Mouse (Mus musculus): Measurements from ENCODE around the gene Heatr9. TPM values are rescaled to one million over a fixed set of nuclear protein-coding genes. Genes with fewer than 3 reads are reported as not detected.

The Heatr9 gene
- total and polyA plus RNA-seq, 2 experiments from 2014 or later: not detected

DNA sequence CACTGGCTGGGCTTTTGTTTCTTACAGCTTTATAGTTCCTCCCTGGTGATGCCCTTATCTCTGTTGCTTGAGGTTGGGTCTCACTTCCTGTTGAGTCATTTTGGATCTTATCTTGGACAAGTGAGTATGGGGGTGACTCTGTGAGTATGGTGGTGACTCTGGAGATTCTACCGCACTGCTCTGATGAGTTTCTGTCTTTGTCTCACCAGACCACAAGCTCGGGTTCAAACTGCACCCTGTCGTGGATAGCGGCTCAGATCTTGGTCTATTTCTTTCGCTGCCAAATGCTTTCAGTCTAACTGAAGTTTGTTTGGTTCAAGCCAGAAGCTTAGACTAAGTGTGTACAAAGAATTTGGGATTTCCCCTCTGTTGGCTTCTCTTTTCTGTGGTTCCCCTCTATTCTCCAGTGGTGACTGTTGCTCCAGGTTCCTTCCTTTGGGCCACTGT lies 28.2 kb upstream of the Heatr9 start:
- no peaks in the 10 kb centered on the region for H3K9me3 ChIP-seq (ENCODE audit: low read length)
- H3K9ac ChIP-seq (replicated peaks; ENCODE audit: low read length): no peak overlapping the region
- no peak overlapping the region for H3K4me2 ChIP-seq (ENCODE audit: low read depth, low read length)
- 87% methylated on average over 5 of the region's 5 CpGs for WGBS
- no peaks in the 10 kb centered on the region for H3K27me3 ChIP-seq (ENCODE audit: insufficient read depth, low read length)
- no peak for ATAC-seq
- no peak overlapping the region for H3K4me3 ChIP-seq (ENCODE audit: low read length)
- H3K4me1 ChIP-seq (ENCODE audit: insufficient read depth, low read length): no peaks in the 10 kb centered on the region
- no peaks in the 10 kb centered on the region for H3K36me3 ChIP-seq (ENCODE audit: insufficient read depth, low read length)
- no peak for TF ChIP-seq CTCF (IDR thresholded peaks at IDR 0.05; ENCODE audit: low read depth)
- DNase-seq (ENCODE audit: low spot score): no peak
- H3K27ac ChIP-seq: no peak overlapping the region

DNA sequence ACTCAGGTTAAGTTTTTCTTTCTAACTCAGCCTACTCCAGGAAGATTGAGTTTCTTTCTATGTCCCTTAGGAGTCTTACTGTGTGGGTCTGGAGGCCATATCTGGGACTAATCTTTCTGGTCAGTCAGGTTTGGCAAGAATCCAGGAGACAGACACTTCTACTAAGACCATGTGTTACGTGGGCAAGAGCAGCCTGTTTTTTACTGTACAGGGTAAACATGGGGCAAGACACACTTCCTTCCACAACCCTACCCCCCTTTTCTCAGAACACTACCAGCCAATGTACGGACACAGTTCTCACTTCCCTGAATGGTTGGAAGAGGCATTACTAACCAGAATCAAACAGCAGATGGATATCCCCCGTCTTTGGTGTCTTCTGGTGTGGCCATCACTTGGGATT lies 22.2 kb upstream of the Heatr9 start:
- Histone ChIP-seq H3K4me2 (ENCODE audit: low read depth, low read length) (no peak overlapping the region), H3K4me3 (ENCODE audit: low read length) (no peak overlapping the region), H3K9me3 (ENCODE audit: low read length) (no peaks in the 10 kb centered on the region), H3K27ac (no peak overlapping the region), H3K9ac (replicated peaks; ENCODE audit: low read length) (no peak overlapping the region), H3K36me3 (ENCODE audit: insufficient read depth, low read length) (no peaks in the 10 kb centered on the region), H3K4me1 (ENCODE audit: insufficient read depth, low read length) (no peaks in the 10 kb centered on the region), H3K27me3 (ENCODE audit: insufficient read depth, low read length) (no peaks in the 10 kb centered on the region)
- DNase-seq (ENCODE audit: low spot score) (no peak), ATAC-seq (no peak)
- 80% methylated on average over 3 of the region's 3 CpGs for WGBS
- TF ChIP-seq CTCF (IDR thresholded peaks at IDR 0.05; ENCODE audit: low read depth): no peak

DNA sequence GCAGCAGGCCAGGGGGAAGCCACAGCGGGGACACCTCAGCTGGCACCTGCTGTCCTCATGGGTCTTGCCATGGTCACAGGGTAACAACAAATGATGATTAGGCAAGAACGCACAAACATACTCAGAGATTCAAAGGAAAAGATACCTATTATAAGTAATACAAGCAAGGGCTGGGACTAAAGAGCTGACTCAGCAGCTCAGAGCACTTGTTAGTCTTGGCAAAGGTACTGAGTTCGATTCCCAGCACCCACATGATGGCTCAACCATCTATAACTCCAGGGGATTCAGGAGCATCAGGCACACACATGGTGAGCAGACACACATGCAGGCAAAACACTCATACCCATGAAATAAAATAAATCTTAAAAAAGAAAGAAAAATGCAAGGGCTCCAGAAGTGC lies 19.4 kb upstream of the Heatr9 start:
- no peak for TF ChIP-seq CTCF (IDR thresholded peaks at IDR 0.05; ENCODE audit: low read depth)
- no peaks in the 10 kb centered on the region for H3K9me3 ChIP-seq (ENCODE audit: low read length)
- H3K4me2 ChIP-seq (ENCODE audit: low read depth, low read length): no peak overlapping the region
- 91% methylated on average over 3 of the region's 3 CpGs for WGBS
- DNase-seq (ENCODE audit: low spot score) (no peak), ATAC-seq (no peak)
- H3K4me3 ChIP-seq (ENCODE audit: low read length): no peak overlapping the region
- no peaks in the 10 kb centered on the region for H3K36me3 ChIP-seq (ENCODE audit: insufficient read depth, low read length)
- H3K27ac ChIP-seq: no peak overlapping the region
- no peak overlapping the region for H3K9ac ChIP-seq (replicated peaks; ENCODE audit: low read length)
- no peaks in the 10 kb centered on the region for H3K27me3 ChIP-seq (ENCODE audit: insufficient read depth, low read length)
- no peaks in the 10 kb centered on the region for H3K4me1 ChIP-seq (ENCODE audit: insufficient read depth, low read length)

DNA sequence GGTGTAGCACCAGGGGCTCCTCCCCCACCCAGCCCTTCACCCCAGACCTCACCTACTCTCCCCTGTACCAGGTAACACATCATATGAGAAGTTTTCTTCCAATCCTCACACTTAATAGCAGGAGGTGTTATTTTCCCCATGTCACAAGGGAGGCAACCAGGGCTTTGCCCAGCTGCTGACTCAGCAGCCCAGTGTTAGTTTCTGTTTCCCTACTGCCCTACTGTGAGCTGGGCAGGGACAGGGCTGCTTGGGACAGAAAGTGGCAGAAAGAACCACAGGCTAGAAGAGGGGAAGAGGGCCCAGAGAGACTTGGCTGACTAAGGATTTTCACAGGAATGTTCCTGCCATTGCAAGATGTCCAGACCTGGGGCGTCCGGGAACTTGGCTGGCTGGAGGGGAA lies 19.0 kb upstream of the Heatr9 start:
- H3K27ac ChIP-seq: no peak overlapping the region
- DNase-seq (ENCODE audit: low spot score): no peak
- ATAC-seq: no peak
- no peak overlapping the region for H3K4me2 ChIP-seq (ENCODE audit: low read depth, low read length)
- H3K4me3 ChIP-seq (ENCODE audit: low read length): no peak overlapping the region
- no peaks in the 10 kb centered on the region for H3K27me3 ChIP-seq (ENCODE audit: insufficient read depth, low read length)
- H3K9me3 ChIP-seq (ENCODE audit: low read length): no peaks in the 10 kb centered on the region
- 73% methylated on average over 2 of the region's 2 CpGs for WGBS
- no peaks in the 10 kb centered on the region for H3K4me1 ChIP-seq (ENCODE audit: insufficient read depth, low read length)
- no peak for TF ChIP-seq CTCF (IDR thresholded peaks at IDR 0.05; ENCODE audit: low read depth)
- H3K36me3 ChIP-seq (ENCODE audit: insufficient read depth, low read length): no peaks in the 10 kb centered on the region
- no peak overlapping the region for H3K9ac ChIP-seq (replicated peaks; ENCODE audit: low read length)

DNA sequence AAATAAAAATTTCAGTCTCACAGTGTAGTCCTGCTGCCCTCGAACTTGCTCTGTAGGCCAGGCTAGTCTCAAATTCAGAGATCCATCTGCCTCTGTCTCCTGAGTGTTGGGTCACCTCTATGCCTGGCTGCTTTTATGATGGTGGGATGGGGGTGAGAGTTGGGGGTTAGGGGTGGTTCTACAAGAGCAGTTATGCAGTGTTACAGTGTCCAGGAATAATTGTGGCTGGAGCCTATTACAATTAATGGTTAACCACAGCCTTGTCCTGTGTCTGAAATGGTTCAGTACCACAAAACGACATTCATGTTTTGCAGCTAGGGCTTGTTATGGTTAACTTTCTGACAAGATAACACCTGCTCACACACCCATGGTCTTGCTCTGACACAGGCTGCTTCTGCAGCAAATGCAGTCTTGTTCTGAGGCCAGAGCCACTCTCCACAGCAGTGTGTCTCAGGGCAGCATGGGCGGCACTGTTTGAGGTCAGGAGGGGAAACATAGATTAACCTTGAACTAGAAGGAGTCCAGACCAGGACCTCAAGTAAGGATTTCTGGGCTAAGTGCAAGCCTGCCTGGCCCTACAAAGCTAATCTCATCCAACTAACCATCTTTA lies 16.8 kb upstream of the Heatr9 start:
- no peak for TF ChIP-seq CTCF (IDR thresholded peaks at IDR 0.05; ENCODE audit: low read depth)
- Histone ChIP-seq H3K9ac (replicated peaks; ENCODE audit: low read length) (no peak overlapping the region), H3K9me3 (ENCODE audit: low read length) (no peaks in the 10 kb centered on the region), H3K4me3 (ENCODE audit: low read length) (no peak overlapping the region), H3K4me2 (ENCODE audit: low read depth, low read length) (no peak overlapping the region), H3K4me1 (ENCODE audit: insufficient read depth, low read length) (no peaks in the 10 kb centered on the region), H3K27me3 (ENCODE audit: insufficient read depth, low read length) (no peaks in the 10 kb centered on the region), H3K27ac (no peak overlapping the region), H3K36me3 (ENCODE audit: insufficient read depth, low read length) (no peaks in the 10 kb centered on the region)
- WGBS: 90% methylated on average over 3 of the region's 3 CpGs
- DNase-seq (ENCODE audit: low spot score) (no peak), ATAC-seq (no peak)

DNA sequence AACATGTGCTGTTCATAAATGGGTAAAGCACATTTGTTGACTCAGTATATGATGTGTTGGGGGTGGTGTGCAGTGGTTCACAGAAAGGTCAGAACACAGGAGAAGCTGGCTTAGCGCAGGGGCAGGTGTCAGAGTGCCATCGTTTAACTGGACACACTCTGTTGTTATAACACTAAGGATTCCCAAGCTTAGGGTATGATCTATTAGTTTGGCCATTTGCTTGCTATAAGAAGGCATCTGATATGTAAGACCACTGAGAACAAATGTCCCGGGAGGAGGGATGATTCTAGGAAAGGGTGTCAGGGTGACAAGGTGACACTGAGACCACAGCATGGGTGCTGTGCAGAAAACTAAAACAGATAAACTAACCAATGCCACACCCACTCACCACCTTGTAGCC lies 14.9 kb upstream of the Heatr9 start:
- H3K9me3 ChIP-seq (ENCODE audit: low read length): no peaks in the 10 kb centered on the region
- H3K27me3 ChIP-seq (ENCODE audit: insufficient read depth, low read length): no peaks in the 10 kb centered on the region
- H3K4me1 ChIP-seq (ENCODE audit: insufficient read depth, low read length): no peaks in the 10 kb centered on the region
- H3K9ac ChIP-seq (replicated peaks; ENCODE audit: low read length): no peak overlapping the region
- no peak for DNase-seq (ENCODE audit: low spot score)
- H3K27ac ChIP-seq: no peak overlapping the region
- no peak for ATAC-seq
- no peak overlapping the region for H3K4me3 ChIP-seq (ENCODE audit: low read length)
- no peak overlapping the region for H3K4me2 ChIP-seq (ENCODE audit: low read depth, low read length)
- no peak for TF ChIP-seq CTCF (IDR thresholded peaks at IDR 0.05; ENCODE audit: low read depth)
- 90% methylated on average over 3 of the region's 3 CpGs for WGBS
- no peaks in the 10 kb centered on the region for H3K36me3 ChIP-seq (ENCODE audit: insufficient read depth, low read length)

DNA sequence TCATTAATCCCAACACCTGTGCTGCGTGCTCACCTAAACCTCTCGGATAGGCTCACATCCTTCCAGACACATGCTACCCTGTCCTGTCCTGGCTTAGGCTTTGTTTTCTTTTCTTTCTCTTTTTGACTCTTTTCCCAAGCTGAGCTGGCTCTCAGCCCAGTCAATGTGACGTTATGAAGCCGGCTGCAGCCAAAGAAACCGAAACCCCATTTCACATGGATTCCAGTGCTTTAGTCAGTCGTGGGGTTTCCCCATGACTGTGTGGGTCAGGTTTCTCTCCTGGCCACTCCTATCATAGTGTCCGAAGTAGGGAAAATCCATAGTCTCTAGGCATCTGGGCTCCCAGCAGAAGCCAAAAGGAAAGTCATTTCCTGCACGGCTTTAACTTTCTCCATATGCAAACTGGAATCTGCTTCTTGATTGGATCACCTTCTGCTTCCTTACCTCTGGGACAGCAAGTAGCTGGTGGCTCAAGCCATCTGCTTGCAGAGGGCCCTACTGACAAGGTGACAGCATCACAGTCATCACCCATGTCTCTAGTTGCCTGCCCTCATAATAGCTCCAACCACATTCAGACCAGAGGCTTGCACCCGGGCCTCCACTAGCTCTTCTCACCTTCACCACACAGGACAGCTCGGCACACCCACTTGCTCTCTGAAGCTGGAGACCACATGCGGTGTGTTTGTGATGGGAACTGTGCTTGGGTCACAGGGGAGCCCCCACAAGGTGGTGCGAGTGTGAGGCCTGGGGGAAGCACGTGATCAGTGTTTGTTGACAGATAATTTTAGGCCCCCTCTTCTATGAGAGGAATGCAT lies 12.8 kb upstream of the Heatr9 start:
- peak; percentile 47; the same call in 1 of the 2 replicates for ATAC-seq

More for the DNA sequence above, 12.8 kb upstream of the Heatr9 start:
- Histone ChIP-seq H3K27ac (no peak overlapping the region), H3K4me1 (ENCODE audit: insufficient read depth, low read length) (no peaks in the 10 kb centered on the region), H3K27me3 (ENCODE audit: insufficient read depth, low read length) (no peaks in the 10 kb centered on the region), H3K4me2 (ENCODE audit: low read depth, low read length) (peak overlapping the region; percentile 30), H3K4me3 (ENCODE audit: low read length) (no peak overlapping the region; the same call in 1 of the 2 replicates), H3K36me3 (ENCODE audit: insufficient read depth, low read length) (no peaks in the 10 kb centered on the region), H3K9me3 (ENCODE audit: low read length) (no peaks in the 10 kb centered on the region), H3K9ac (replicated peaks; ENCODE audit: low read length) (no peak overlapping the region)
- TF ChIP-seq CTCF (IDR thresholded peaks at IDR 0.05; ENCODE audit: low read depth): no peak
- 44% methylated on average over 13 of the region's 13 CpGs for WGBS
- DNase-seq (ENCODE audit: low spot score): peak; percentile 67

All from hindbrain, postnatal 0 days (tissue).